Mouse (Mus musculus): ENCODE measurements around the gene Pgrmc1. TPM values are rescaled to one million over a fixed set of nuclear protein-coding genes. Genes with fewer than 3 reads are reported as not detected.

The Pgrmc1 gene
- polyA plus RNA-seq, 1 experiment = 1.9 TPM

DNA sequence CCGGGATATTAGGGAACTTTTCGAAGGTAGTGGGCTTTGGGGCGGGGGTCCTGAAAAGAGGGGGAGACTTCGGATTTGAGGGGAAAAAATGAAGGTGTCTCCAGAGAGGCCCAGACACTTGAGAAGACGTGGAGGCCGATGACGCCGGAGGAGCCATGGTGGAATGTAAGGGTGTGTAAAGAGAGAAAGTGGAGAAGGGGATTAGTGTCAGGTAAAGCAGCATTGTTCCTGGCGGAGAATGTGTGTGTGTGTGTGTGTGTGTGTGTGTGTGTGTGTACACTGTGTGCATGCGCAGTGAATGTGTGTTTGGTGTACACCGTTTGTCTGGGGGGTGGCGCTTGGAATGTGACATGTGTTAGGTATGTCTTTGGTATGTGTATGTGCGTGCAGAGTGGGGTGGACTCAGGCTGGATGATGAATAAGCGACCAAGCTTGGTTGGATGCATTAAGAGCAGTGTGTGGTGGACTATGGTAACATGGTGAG is 897 bp downstream of the Pgrmc1 start:
- Histone ChIP-seq H3K36me3 (ENCODE audit: control insufficient read depth) (peaks cover 4% of the 10 kb centered on the region; the same call in 1 of the 2 replicates), H3K27me3 (ENCODE audit: control insufficient read depth) (no peaks in the 10 kb centered on the region), H3K9me3 (ENCODE audit: control insufficient read depth, low read length) (peaks cover 5% of the 10 kb centered on the region), H3K4me1 (ENCODE audit: control insufficient read depth) (peaks cover 27% of the 10 kb centered on the region), H3K4me3 (replicated peaks) (peak overlapping the region; percentile 81)
- no peak for TF ChIP-seq TAL1 (IDR thresholded peaks at IDR 0.05; ENCODE audit: low read length)
- no peak for TF ChIP-seq GATA1 (IDR thresholded peaks at IDR 0.05; ENCODE audit: low read length)

DNA sequence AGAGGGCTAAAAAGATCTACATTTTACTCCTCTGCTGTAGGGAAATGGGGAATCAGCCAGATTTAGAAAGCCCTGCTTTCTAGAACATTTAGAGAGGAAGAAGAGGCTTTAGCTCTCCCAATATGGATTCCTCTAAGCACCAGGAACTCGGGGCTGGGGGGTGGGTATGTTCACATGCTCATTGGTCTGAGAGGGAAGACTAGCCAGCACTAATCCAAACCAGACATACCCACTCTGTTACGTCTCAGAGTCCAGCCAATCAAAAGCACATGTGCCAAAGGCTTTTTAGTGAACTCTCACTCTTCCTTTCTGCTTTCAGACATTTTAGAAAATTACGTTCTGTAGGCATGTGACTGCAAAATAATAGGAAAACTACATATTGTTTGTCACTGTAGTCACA is 1.6 kb downstream of the Pgrmc1 start:
- TF ChIP-seq TAL1 (IDR thresholded peaks at IDR 0.05; ENCODE audit: low read length) (no peak), GATA1 (IDR thresholded peaks at IDR 0.05; ENCODE audit: low read length) (no peak)
- H3K4me3 ChIP-seq (replicated peaks) = peak overlapping the region; percentile 81
- no peaks in the 10 kb centered on the region for H3K27me3 ChIP-seq (ENCODE audit: control insufficient read depth)
- H3K36me3 ChIP-seq (ENCODE audit: control insufficient read depth) = peaks cover 4% of the 10 kb centered on the region; the same call in 1 of the 2 replicates
- H3K4me1 ChIP-seq (ENCODE audit: control insufficient read depth) = peaks cover 27% of the 10 kb centered on the region
- peaks cover 5% of the 10 kb centered on the region for H3K9me3 ChIP-seq (ENCODE audit: control insufficient read depth, low read length)

DNA sequence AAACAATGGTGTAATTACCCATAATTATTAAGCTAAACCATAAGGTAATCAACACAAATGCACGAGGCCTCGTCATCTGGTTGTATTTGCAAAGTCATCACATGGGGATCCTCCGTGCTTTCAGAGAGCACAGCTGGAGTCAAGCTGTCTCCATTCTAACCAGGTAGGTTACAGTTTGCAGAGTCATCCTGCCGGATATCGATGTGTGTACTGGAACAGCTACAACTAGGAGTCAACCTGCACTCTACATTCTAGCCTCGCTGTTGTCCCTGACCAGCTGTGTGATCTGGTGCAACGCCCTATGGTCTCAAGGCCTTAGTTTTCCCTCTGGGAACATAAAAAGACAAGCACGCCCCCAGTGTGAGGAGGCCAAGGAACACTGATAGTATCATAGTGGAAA is 2.1 kb downstream of the Pgrmc1 start:
- H3K9me3 ChIP-seq (ENCODE audit: control insufficient read depth, low read length) = peaks cover 5% of the 10 kb centered on the region
- H3K4me1 ChIP-seq (ENCODE audit: control insufficient read depth) = peaks cover 27% of the 10 kb centered on the region
- no peak overlapping the region for H3K4me3 ChIP-seq (replicated peaks)
- no peak for TF ChIP-seq TAL1 (IDR thresholded peaks at IDR 0.05; ENCODE audit: low read length)
- no peak for TF ChIP-seq GATA1 (IDR thresholded peaks at IDR 0.05; ENCODE audit: low read length)
- peaks cover 5% of the 10 kb centered on the region for H3K36me3 ChIP-seq (ENCODE audit: control insufficient read depth)
- no peaks in the 10 kb centered on the region for H3K27me3 ChIP-seq (ENCODE audit: control insufficient read depth)

DNA sequence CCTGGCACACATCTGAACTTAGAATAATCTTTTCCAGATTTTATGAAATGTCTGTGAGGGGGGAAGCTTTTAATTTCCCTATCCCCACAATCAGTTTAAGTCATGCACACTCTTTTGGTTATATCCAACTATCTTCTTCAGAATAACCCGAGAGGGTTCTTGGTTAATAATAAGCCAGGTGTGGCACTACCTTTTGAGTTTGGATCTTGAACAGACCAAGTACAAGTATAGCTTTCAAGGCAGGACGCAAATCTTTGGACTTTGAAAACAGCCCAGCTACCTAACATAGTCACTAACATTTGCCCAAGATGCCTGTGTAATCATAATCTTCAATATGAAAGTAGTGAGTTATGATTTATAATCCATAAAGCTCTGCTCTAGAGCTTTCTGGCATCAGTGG is 4.9 kb downstream of the Pgrmc1 start:
- Histone ChIP-seq H3K4me3 (replicated peaks) (no peak overlapping the region), H3K4me1 (ENCODE audit: control insufficient read depth) (peaks cover 22% of the 10 kb centered on the region), H3K9me3 (ENCODE audit: control insufficient read depth, low read length) (peaks cover 5% of the 10 kb centered on the region), H3K36me3 (ENCODE audit: control insufficient read depth) (peaks cover 17% of the 10 kb centered on the region), H3K27me3 (ENCODE audit: control insufficient read depth) (no peaks in the 10 kb centered on the region)
- TF ChIP-seq TAL1 (IDR thresholded peaks at IDR 0.05; ENCODE audit: low read length) (no peak), GATA1 (IDR thresholded peaks at IDR 0.05; ENCODE audit: low read length) (no peak)

DNA sequence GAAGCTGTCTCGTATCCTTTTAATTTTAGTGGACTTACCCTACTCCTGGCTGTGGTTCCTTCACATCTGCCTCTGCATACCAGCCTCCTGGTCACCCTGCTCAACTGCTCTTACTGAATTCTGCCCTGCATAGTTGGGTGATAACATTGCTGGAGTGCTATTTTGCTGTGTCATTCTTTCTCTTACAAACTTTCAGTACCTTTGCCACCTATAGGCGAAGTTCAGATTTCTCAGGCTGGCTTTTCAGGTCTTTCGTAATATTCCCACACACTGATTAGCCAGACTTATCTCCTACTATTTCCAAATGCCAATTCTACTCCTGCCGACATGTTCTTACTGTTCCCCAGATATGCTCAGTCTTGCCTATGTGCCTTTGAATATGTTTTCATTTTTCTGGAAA is 6.0 kb downstream of the Pgrmc1 start:
- TF ChIP-seq GATA1 (IDR thresholded peaks at IDR 0.05; ENCODE audit: low read length) (no peak), TAL1 (IDR thresholded peaks at IDR 0.05; ENCODE audit: low read length) (no peak)
- peaks cover 17% of the 10 kb centered on the region for H3K36me3 ChIP-seq (ENCODE audit: control insufficient read depth)
- peaks cover 11% of the 10 kb centered on the region for H3K4me1 ChIP-seq (ENCODE audit: control insufficient read depth)
- H3K4me3 ChIP-seq (replicated peaks) = no peak overlapping the region
- no peaks in the 10 kb centered on the region for H3K9me3 ChIP-seq (ENCODE audit: control insufficient read depth, low read length)
- no peaks in the 10 kb centered on the region for H3K27me3 ChIP-seq (ENCODE audit: control insufficient read depth)

DNA sequence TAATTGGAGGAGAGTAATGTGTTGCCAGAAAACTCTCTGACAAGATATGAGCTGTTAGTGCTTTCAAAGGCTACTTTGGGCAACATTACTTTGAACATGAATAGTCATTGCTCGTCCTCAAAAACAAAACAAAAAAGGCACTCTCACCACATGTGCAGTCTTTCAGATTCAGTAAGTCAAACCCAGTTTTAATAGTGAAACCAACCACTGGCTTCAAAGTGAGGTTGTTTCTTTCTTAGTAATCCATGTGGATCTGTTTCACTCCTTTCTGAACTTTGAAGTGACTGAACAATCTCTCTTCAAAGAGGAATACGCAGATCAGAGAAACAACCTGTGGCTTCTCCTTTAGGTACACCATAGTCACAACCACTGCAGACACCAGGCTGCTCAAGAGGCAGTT is 11.1 kb downstream of the Pgrmc1 start:
- Histone ChIP-seq H3K9me3 (ENCODE audit: control insufficient read depth, low read length) (no peaks in the 10 kb centered on the region), H3K4me1 (ENCODE audit: control insufficient read depth) (no peaks in the 10 kb centered on the region), H3K27me3 (ENCODE audit: control insufficient read depth) (no peaks in the 10 kb centered on the region), H3K36me3 (ENCODE audit: control insufficient read depth) (peaks cover 12% of the 10 kb centered on the region), H3K4me3 (replicated peaks) (no peak overlapping the region)
- TF ChIP-seq TAL1 (IDR thresholded peaks at IDR 0.05; ENCODE audit: low read length) = no peak
- no peak for TF ChIP-seq GATA1 (IDR thresholded peaks at IDR 0.05; ENCODE audit: low read length)

DNA sequence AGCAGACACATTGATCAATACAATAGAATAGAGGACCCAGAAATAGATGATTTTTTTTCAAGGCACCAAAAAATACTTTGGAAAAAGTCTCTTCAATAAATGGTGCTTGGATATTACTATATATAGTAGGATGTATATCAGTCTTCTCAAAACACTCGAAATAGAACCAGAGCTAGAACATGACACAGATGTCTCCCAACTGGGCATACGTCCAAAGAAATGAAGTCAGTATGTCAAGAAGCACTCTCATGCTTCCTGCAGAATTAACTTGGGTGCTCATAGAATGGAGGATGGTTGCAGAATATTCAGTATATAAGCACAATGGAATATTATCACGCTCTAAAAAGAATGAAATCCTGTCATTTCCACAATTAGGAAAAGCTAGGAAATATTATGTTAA is 30.1 kb downstream of the Pgrmc1 start:
- H3K4me1 ChIP-seq (ENCODE audit: control insufficient read depth) = no peaks in the 10 kb centered on the region
- H3K27me3 ChIP-seq (ENCODE audit: control insufficient read depth) = no peaks in the 10 kb centered on the region
- no peaks in the 10 kb centered on the region for H3K36me3 ChIP-seq (ENCODE audit: control insufficient read depth)
- H3K9me3 ChIP-seq (ENCODE audit: control insufficient read depth, low read length) = peaks cover 5% of the 10 kb centered on the region
- H3K4me3 ChIP-seq (replicated peaks) = no peak overlapping the region
- TF ChIP-seq TAL1 (IDR thresholded peaks at IDR 0.05; ENCODE audit: low read length) = no peak
- TF ChIP-seq GATA1 (IDR thresholded peaks at IDR 0.05; ENCODE audit: low read length) = no peak

DNA sequence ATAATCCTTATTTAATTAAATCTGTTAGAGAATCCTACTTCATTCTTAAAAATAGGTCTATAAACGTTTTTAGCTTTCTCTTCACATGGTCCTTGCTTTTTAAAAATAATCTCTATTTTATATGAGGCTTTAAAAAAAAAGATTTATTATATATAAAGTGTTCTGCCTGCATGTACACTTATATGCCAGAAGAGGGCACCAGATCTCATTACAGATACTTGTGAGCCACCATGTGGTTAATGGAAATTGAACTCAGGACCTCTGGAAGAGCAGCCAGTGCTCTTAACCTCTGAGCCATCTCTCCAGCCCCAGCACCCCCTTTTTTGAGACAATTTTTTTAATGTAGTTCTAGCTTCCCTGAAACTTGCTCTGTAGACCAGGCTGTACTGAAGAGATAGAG is 32.8 kb downstream of the Pgrmc1 start:
- no peaks in the 10 kb centered on the region for H3K27me3 ChIP-seq (ENCODE audit: control insufficient read depth)
- no peak overlapping the region for H3K4me3 ChIP-seq (replicated peaks)
- H3K4me1 ChIP-seq (ENCODE audit: control insufficient read depth) = no peaks in the 10 kb centered on the region
- TF ChIP-seq TAL1 (IDR thresholded peaks at IDR 0.05; ENCODE audit: low read length) (no peak), GATA1 (IDR thresholded peaks at IDR 0.05; ENCODE audit: low read length) (no peak)
- H3K36me3 ChIP-seq (ENCODE audit: control insufficient read depth) = no peaks in the 10 kb centered on the region
- H3K9me3 ChIP-seq (ENCODE audit: control insufficient read depth, low read length) = peaks cover 7% of the 10 kb centered on the region

DNA sequence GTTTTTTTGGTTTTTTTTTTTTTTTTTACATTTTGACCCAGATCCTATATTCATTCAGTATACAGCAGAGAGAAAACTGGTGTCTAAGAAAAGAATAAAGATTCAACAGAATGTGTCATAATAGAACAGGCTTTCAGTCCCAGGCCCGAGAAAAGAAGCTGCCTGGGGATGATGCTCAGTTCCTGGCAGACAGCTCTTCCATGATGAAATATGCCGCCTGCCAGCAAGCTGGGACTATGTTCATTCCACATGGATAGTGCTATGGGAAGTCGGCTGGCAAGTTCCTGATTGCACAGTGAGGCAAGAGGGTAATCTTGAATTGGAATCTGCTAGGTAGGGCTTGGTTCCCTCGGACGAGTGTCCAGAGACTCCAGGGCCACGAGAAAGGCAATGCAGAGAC is 42.0 kb downstream of the Pgrmc1 start:
- no peak overlapping the region for H3K4me3 ChIP-seq (replicated peaks)
- no peaks in the 10 kb centered on the region for H3K27me3 ChIP-seq (ENCODE audit: control insufficient read depth)
- no peaks in the 10 kb centered on the region for H3K36me3 ChIP-seq (ENCODE audit: control insufficient read depth)
- no peak for TF ChIP-seq TAL1 (IDR thresholded peaks at IDR 0.05; ENCODE audit: low read length)
- no peak for TF ChIP-seq GATA1 (IDR thresholded peaks at IDR 0.05; ENCODE audit: low read length)
- H3K9me3 ChIP-seq (ENCODE audit: control insufficient read depth, low read length) = no peaks in the 10 kb centered on the region
- H3K4me1 ChIP-seq (ENCODE audit: control insufficient read depth) = peaks cover 10% of the 10 kb centered on the region

All from erythroblast, embryonic 14.5 days (primary cell).